Mouse (Mus musculus): Measurements from ENCODE around the gene Atp5j2. TPM values are rescaled to one million over a fixed set of nuclear protein-coding genes. Genes with fewer than 3 reads are reported as not detected.

Atp5j2 gene
- polyA plus RNA-seq, 1 experiment from 2014 or later, result 569 TPM

DNA sequence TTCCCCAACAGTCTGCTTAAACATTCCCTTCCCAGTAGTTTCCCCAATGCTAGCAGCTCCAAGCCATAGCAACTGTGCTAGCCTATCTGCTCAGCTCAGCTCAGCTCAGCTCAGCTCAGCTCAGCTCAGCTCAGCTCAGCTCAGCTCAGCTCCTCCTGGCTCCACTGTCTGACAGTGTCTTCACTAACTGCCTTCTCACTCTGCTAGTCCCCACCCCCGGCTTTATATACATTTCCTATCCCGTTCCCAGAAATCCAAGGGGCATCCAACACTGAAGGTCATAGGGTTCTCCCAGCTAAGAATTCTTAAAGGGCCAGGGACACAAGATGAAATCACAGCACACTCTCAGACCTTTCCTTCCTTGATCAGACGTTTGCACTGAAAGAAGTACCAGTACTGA is 27.2 kb downstream of the Atp5j2 start:
- peak overlapping the region; percentile 99; the same call in 1 of the 2 replicates for H3K9ac ChIP-seq
- H3K36me3 ChIP-seq, result peaks cover 55% of the 10 kb centered on the region
- H3K4me3 ChIP-seq (replicated peaks), result no peak overlapping the region
- H3K4me1 ChIP-seq (replicated peaks), result peaks cover 37% of the 10 kb centered on the region
- H3K27ac ChIP-seq, result no peak overlapping the region; the same call in 1 of the 2 replicates
- H3K4me2 ChIP-seq, result peak overlapping the region; percentile 82; the same call in 1 of the 2 replicates
- no peak for ATAC-seq (ENCODE audit: low read depth)
- H3K9me3 ChIP-seq (replicated peaks), result no peaks in the 10 kb centered on the region
- no peaks in the 10 kb centered on the region for H3K27me3 ChIP-seq
- DNase-seq, result no peak
- 57% methylated on average over 3 of the region's 3 CpGs for WGBS (ENCODE audit: insufficient replicate concordance)

DNA sequence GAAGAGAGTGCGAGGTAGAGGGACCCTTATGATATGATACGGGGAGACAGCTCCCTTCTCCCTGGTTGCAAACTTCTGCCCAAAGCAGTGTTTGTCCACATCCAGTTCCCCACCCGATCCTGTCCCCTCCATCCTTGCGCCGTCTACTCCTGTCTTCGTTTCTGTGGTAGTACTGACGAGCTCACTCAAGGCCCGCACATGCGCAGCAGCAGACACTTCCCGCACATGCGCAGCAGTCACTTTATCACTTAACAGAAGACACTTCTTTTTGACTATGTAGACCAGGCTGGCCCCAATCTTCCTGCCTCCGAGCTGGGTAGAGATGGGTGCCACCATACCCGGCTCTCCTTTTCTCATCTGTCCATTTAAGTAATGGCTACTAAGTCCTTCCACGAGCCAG is 30.5 kb downstream of the Atp5j2 start:
- Histone ChIP-seq H3K4me2 (no peak overlapping the region), H3K27me3 (no peaks in the 10 kb centered on the region), H3K4me3 (replicated peaks) (no peak overlapping the region), H3K4me1 (replicated peaks) (peaks cover 18% of the 10 kb centered on the region), H3K9me3 (replicated peaks) (no peaks in the 10 kb centered on the region), H3K27ac (no peak overlapping the region), H3K9ac (no peak overlapping the region), H3K36me3 (peaks cover 78% of the 10 kb centered on the region)
- WGBS (ENCODE audit: insufficient replicate concordance), result 89% methylated on average over 14 of the region's 14 CpGs
- no peak for DNase-seq
- ATAC-seq (ENCODE audit: low read depth), result no peak

DNA sequence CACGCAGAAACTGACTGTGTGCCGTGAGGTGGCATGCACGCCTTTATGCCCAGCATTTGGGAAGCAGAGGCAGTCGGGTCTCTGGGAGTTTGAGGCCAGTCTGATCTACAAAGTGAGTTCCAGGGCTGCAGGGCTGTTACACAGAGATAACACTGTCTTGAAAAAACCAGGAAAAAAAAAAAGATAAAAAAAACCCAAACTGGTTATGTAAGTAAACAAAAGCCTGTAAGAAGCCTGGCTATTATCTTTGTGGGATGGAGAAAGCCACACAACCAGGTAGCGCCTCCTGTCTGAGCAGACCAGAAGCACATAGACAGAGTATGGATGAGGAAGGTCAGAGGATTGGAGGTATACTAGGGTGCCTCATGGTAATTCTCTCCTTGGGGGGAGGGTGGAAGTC is 39.2 kb downstream of the Atp5j2 start:
- WGBS (ENCODE audit: insufficient replicate concordance), result 46% methylated on average over 5 of the region's 5 CpGs
- peak overlapping the region; percentile 17; the same call in 1 of the 2 replicates for H3K9ac ChIP-seq
- H3K9me3 ChIP-seq (replicated peaks), result no peaks in the 10 kb centered on the region
- peak overlapping the region; percentile 75 for H3K27ac ChIP-seq
- no peaks in the 10 kb centered on the region for H3K27me3 ChIP-seq
- H3K4me2 ChIP-seq, result peak overlapping the region; percentile 24; the same call in 1 of the 2 replicates
- DNase-seq, result peak; percentile 40
- H3K4me3 ChIP-seq (replicated peaks), result no peak overlapping the region
- H3K36me3 ChIP-seq, result peaks cover 90% of the 10 kb centered on the region
- peak; percentile 60 for ATAC-seq (ENCODE audit: low read depth)
- peaks cover 46% of the 10 kb centered on the region for H3K4me1 ChIP-seq (replicated peaks)

DNA sequence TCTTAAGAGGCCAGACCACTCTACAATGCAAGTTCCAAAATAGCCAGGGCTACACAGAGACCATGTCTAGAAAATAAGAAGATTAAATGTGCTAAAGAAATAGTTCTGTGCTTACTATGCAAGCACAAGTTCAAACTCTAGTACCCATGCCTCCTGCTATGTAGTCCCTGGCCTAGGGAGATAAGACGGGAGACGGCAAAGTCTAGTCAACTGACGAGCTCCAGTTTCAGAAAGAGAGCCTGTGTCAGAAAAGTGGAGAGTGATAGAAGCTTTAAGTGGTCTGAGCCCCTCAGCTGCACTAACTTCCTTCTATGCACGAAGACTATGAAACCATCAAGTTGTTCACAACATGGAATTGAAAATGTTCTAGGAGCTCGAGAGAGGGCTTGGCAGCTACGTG is 42.6 kb downstream of the Atp5j2 start:
- ATAC-seq (ENCODE audit: low read depth) (peak; percentile 65), DNase-seq (peak; percentile 29)
- H3K36me3 ChIP-seq, result peaks cover 100% of the 10 kb centered on the region
- no peaks in the 10 kb centered on the region for H3K27me3 ChIP-seq
- no peak overlapping the region for H3K4me3 ChIP-seq (replicated peaks)
- H3K27ac ChIP-seq, result peak overlapping the region; percentile 69
- H3K4me1 ChIP-seq (replicated peaks), result peaks cover 46% of the 10 kb centered on the region
- H3K9ac ChIP-seq, result no peak overlapping the region
- no peak overlapping the region for H3K4me2 ChIP-seq
- WGBS (ENCODE audit: insufficient replicate concordance), result 36% methylated on average over 6 of the region's 6 CpGs
- no peaks in the 10 kb centered on the region for H3K9me3 ChIP-seq (replicated peaks)

DNA sequence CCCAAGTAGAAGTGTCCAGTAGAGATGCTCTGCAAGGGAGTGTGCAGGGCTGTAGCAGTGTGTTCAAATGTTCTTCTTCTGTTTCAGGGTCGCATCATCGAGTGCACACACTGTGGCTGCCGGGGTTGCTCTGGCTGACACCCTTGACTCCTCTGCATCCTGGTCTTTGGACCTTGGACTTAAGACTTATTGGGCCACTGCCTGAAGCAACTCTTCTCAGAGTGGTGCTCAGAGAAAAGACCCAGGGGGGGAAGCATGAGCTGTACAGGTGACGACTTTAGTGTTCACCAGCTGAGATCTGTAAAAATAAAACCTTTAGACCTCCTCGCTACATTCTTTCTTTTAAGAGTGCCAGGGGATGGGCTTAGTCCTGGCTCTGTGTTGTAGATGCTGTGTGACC is 44.1 kb downstream of the Atp5j2 start:
- 84% methylated on average over 5 of the region's 5 CpGs for WGBS (ENCODE audit: insufficient replicate concordance)
- Histone ChIP-seq H3K27me3 (no peaks in the 10 kb centered on the region), H3K4me2 (no peak overlapping the region), H3K27ac (no peak overlapping the region), H3K9me3 (replicated peaks) (no peaks in the 10 kb centered on the region), H3K9ac (no peak overlapping the region), H3K36me3 (peaks cover 100% of the 10 kb centered on the region), H3K4me3 (replicated peaks) (no peak overlapping the region), H3K4me1 (replicated peaks) (peaks cover 42% of the 10 kb centered on the region)
- ATAC-seq (ENCODE audit: low read depth), result no peak
- no peak for DNase-seq

DNA sequence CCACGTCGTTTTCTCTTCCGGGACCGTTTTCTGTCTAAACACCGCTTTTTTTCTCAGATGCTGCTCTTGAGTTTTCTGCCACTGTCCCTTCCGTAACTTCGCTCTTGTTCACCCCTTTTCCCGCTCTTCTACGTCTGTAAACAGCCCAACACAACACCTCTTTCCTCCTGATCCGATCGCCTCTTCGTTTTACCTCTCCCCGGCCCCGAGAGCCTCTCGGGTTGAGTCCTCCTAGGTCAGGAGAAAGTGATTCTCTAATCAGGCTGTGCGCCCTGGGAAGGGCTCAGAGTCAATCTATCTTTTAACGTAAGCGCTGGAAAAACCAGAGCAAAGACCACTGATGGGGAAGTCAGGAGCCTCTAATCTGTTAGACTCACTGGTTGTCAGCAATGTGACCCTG is 51.3 kb downstream of the Atp5j2 start:
- Histone ChIP-seq H3K27ac (peak overlapping the region; percentile 95), H3K4me2 (peak overlapping the region; percentile 93)
- peak; percentile 50 for ATAC-seq (ENCODE audit: low read depth)

DNA sequence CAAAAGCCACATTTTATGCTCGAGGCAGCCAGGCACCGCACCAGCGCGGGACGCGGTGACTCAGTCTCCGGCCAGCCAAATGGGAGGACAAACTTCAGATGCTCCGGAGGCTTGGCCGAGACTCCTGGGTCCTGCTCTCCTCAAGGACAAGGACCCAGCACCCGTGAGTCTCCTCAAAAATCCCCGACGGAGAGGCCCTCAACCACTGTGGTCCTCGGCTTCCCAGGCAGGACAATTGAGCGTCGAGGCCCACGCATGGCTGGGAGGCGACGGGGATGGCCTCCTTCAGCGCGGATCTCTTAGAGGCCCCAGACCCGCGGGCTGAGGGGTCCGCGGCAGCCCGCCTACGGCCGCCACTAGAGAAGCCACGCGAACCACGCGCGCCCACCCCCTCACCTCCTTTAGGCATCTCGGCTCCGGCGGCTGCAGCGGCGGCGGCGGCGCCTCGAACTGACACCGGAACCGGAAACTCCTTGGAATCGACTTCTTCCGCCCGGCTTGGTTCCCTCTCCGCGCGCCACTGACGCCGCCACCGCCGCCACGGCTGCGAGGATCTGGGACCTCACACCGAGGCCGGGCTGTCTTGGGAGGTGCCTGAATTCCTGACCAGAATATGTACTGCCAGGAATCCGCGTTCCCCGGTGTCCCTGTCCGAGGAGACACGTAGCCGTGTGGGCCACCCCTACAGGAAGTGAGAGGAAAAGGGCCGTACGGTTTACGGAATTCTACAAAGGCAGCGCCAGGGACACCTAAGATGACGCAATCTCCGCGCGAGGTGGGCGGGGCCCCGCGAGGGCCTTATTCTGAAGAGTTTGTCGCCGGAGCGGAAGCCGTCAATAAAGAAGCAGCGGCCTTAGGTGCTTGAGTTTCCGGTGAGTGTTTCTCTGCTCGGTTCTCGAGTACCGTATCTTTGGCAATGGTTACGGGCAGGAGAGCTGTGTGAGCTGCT is 52.0 kb downstream of the Atp5j2 start, which contains the start of the genes Pdap1 and Bud31:
Pdap1 (minus strand) TSS at position 668 of the 949 bp plus-strand sequence.
Bud31 (plus strand) TSS at position 792 of the 949 bp plus-strand sequence.
- Histone ChIP-seq H3K4me3 (replicated peaks) (peak within 1 kb of the TSS; percentile 96), H3K9ac (peak within 1 kb of the TSS; percentile 95), H3K4me1 (replicated peaks) (peaks cover 52% of the 10 kb centered on the region), H3K4me2 (peak within 1 kb of the TSS; percentile 93), H3K36me3 (peaks cover 59% of the 10 kb centered on the region), H3K9me3 (replicated peaks) (no peaks in the 10 kb centered on the region), H3K27me3 (no peaks in the 10 kb centered on the region), H3K27ac (peak within 1 kb of the TSS; percentile 95)
- under 1% methylated on average over 84 of the region's 84 CpGs for WGBS (ENCODE audit: insufficient replicate concordance)
- DNase-seq (peak; percentile 91), ATAC-seq (ENCODE audit: low read depth) (peak; percentile 88)

More for the DNA sequence above, 51.3 kb downstream of the Atp5j2 start:
- Histone ChIP-seq H3K36me3 (peaks cover 59% of the 10 kb centered on the region), H3K4me3 (replicated peaks) (peak overlapping the region; percentile 96), H3K4me1 (replicated peaks) (peaks cover 52% of the 10 kb centered on the region), H3K27me3 (no peaks in the 10 kb centered on the region), H3K9ac (peak overlapping the region; percentile 95), H3K9me3 (replicated peaks) (no peaks in the 10 kb centered on the region)
- WGBS (ENCODE audit: insufficient replicate concordance), result under 1% methylated on average over 18 of the region's 18 CpGs
- DNase-seq, result peak; percentile 24

DNA sequence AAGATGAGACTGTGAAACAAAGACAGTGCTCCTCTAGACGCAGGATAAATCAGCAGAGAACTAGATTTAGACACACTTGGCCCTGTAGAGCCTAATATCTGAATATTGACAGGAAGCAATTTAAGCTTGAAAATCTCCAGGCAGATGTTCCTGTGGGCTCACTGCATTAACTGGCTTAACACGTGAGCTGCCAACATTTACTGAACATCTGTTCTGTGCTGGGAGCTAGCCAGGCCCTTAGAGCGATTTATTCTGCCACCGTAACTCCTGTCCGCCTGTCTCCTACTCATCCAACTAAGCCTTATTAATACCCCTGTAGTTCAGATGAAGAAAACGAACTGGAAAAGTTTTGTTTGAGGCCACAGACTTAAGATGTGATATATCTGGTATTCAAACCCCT is 53.0 kb downstream of the Atp5j2 start:
- Histone ChIP-seq H3K27ac (peak overlapping the region; percentile 95; the same call in 1 of the 2 replicates), H3K36me3 (peaks cover 59% of the 10 kb centered on the region), H3K4me2 (peak overlapping the region; percentile 93), H3K27me3 (no peaks in the 10 kb centered on the region), H3K9me3 (replicated peaks) (no peaks in the 10 kb centered on the region), H3K4me1 (replicated peaks) (peaks cover 52% of the 10 kb centered on the region), H3K4me3 (replicated peaks) (peak overlapping the region; percentile 96), H3K9ac (peak overlapping the region; percentile 95)
- WGBS (ENCODE audit: insufficient replicate concordance), result 12% methylated on average over 6 of the region's 6 CpGs
- ATAC-seq (ENCODE audit: low read depth) (no peak), DNase-seq (no peak)

Other genes starting within 250 kb of the Atp5j2 start
- 2.0 and 2.1 TPM in 2 replicates for gene Smurf1, start 226.2 kb downstream of the Atp5j2 start, polyA plus RNA-seq (2015; fragmentation: Nextera tagmentation; extraction: Ambion mirVana)
- not detected in 2 replicates for gene Gm4871, start 159.3 kb downstream of the Atp5j2 start, polyA plus RNA-seq (2015; fragmentation: Nextera tagmentation; extraction: Ambion mirVana)
- not detected in 2 replicates for gene 1700018F24Rik, start 149.1 kb downstream of the Atp5j2 start, polyA plus RNA-seq (2015; fragmentation: Nextera tagmentation; extraction: Ambion mirVana)
- 65.3 and 65.8 TPM in 2 replicates for gene Arpc1a, start 108.2 kb downstream of the Atp5j2 start, polyA plus RNA-seq (2015; fragmentation: Nextera tagmentation; extraction: Ambion mirVana)
- 0.05 and 0.06 TPM in 2 replicates for gene Kpna7, start 108.0 kb downstream of the Atp5j2 start, polyA plus RNA-seq (2015; fragmentation: Nextera tagmentation; extraction: Ambion mirVana)
- gene Arpc1b, start 77.8 kb downstream of the Atp5j2 start, polyA plus RNA-seq (2015; fragmentation: Nextera tagmentation; extraction: Ambion mirVana), result 158 and 163 TPM in 2 replicates
- gene Pdap1, start 51.8 kb downstream of the Atp5j2 start, polyA plus RNA-seq (2015; fragmentation: Nextera tagmentation; extraction: Ambion mirVana), result 69.5 and 90.7 TPM in 2 replicates
- 164 and 177 TPM in 2 replicates for gene Bud31, start 51.7 kb downstream of the Atp5j2 start, polyA plus RNA-seq (2015; fragmentation: Nextera tagmentation; extraction: Ambion mirVana)
- gene Ptcd1, start 25.0 kb downstream of the Atp5j2 start, polyA plus RNA-seq (2015; fragmentation: Nextera tagmentation; extraction: Ambion mirVana), result 8.6 and 9.4 TPM in 2 replicates
- gene Cpsf4, start 24.8 kb downstream of the Atp5j2 start, polyA plus RNA-seq (2015; fragmentation: Nextera tagmentation; extraction: Ambion mirVana), result 32.4 and 34.7 TPM in 2 replicates
- gene Zkscan14, start 9.8 kb upstream of the Atp5j2 start, polyA plus RNA-seq (2015; fragmentation: Nextera tagmentation; extraction: Ambion mirVana), result 5.9 and 6.0 TPM in 2 replicates
- gene Zkscan5, start 12.5 kb upstream of the Atp5j2 start, polyA plus RNA-seq (2015; fragmentation: Nextera tagmentation; extraction: Ambion mirVana), result 3.7 and 4.3 TPM in 2 replicates
- gene Zfp655, start 39.7 kb upstream of the Atp5j2 start, polyA plus RNA-seq (2015; fragmentation: Nextera tagmentation; extraction: Ambion mirVana), result 18.6 and 21.8 TPM in 2 replicates
- gene Zscan25, start 88.4 kb upstream of the Atp5j2 start, polyA plus RNA-seq (2015; fragmentation: Nextera tagmentation; extraction: Ambion mirVana), result 0.10 and 0.18 TPM in 2 replicates
- gene Cyp3a57, start 153.2 kb upstream of the Atp5j2 start, polyA plus RNA-seq (2015; fragmentation: Nextera tagmentation; extraction: Ambion mirVana), result 0.07 TPM in 1 of 2 replicates, not detected in the other

Measured in liver, embryonic 13.5 days (tissue).